Mouse (Mus musculus): ENCODE measurements around the gene Eme2.

- TF ChIP-seq GATA1 (IDR thresholded peaks at IDR 0.05; ENCODE audit: low read length) = no peak
- TF ChIP-seq TAL1 (IDR thresholded peaks at IDR 0.05; ENCODE audit: low read length) = no peak
These were observed 8.9 kb upstream of the Eme2 start for GRCm38 (mm10) chr17:24903767-24904166.

Data from erythroblast, embryonic 14.5 days (primary cell).